Mouse (Mus musculus): ENCODE measurements around the gene Timm29. TPM values are rescaled to one million over a fixed set of nuclear protein-coding genes. Genes with fewer than 3 reads are reported as not detected.

Timm29 gene
- polyA plus RNA-seq, 1 experiment from 2014 or later = 58.6 TPM

DNA sequence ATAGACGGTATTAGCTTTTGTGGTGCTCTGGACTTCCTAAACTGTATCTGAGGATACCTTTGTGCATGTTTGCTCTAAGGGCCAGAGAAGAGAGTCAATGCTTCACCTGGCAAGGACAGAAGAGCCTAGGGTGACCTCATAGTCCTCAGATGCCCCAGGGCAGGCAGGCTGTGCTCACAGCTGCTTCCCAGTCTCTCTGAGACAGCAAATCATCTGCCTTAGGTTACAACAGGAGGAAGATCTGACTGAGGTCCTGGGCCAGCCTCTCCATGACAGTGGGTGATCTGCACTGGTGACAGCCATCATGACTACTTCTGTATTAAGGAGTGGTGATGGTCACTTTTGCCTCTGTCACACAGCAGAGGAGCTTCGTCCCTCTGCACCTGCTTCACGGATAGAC is 33.4 kb upstream of the Timm29 start:
- Histone ChIP-seq H3K27me3 (no peaks in the 10 kb centered on the region), H3K4me2 (replicated peaks) (no peak overlapping the region), H3K4me1 (replicated peaks) (peaks cover 14% of the 10 kb centered on the region), H3K9me3 (no peaks in the 10 kb centered on the region), H3K27ac (no peak overlapping the region), H3K36me3 (peaks cover 27% of the 10 kb centered on the region), H3K9ac (replicated peaks) (no peak overlapping the region), H3K4me3 (replicated peaks) (no peak overlapping the region)
- WGBS = 99% methylated on average over 3 of the region's 3 CpGs
- no peak for ATAC-seq

DNA sequence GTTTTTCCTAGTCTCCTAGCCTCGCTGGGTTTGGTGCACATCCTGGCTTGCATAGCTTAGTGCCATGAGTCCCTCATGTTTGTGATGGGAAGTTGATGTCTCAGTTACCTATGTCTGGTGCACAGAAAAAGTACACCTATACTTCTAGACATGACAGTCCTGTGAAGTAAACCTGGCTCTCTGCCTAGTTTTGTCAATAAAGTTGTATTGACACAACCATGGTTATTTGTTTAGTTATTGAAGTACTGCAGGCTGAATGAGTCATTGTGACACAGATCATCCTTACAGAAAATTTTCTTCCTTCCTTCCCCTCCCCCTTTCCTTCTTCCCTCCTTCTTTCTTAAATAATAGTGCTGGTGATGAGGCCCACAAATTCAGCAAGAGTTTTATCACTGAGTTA is 28.1 kb upstream of the Timm29 start:
- no peak overlapping the region for H3K4me2 ChIP-seq (replicated peaks)
- H3K9ac ChIP-seq (replicated peaks) = no peak overlapping the region
- no peak overlapping the region for H3K27ac ChIP-seq
- 76% methylated on average over 1 of the region's 1 CpGs for WGBS
- H3K9me3 ChIP-seq = no peaks in the 10 kb centered on the region
- peaks cover 15% of the 10 kb centered on the region for H3K36me3 ChIP-seq
- no peaks in the 10 kb centered on the region for H3K27me3 ChIP-seq
- no peak for ATAC-seq
- H3K4me3 ChIP-seq (replicated peaks) = no peak overlapping the region
- H3K4me1 ChIP-seq (replicated peaks) = no peaks in the 10 kb centered on the region; the same call in 1 of the 2 replicates

DNA sequence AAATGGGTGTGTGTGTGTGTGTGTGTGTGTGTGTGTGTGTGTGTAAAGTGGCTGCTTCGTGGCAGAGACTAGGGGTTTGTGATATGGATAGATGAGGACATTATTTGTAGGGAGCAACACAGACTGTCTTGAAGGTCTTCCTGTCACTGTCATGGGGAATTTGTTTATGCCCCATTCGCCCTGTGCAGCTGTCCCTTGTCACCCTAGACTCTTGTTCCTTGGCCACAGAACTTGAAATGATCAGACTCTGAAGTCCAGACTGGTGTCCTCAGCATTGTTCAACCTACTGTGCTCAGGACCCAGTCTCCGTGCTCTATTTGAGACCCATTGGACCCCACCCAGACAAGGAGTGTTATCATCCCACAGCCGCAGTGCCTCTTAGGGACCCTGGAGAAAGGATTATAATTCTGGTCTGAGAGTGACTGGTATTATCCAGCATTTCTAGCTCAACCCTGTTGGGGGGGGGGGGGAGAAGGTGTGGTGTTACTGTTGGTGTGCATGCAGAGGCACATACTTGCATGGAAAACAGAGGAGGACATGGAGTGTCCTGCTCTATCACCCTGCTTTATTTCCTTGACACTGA is 27.4 kb upstream of the Timm29 start:
- Histone ChIP-seq H3K9me3 (no peaks in the 10 kb centered on the region), H3K4me2 (replicated peaks) (no peak overlapping the region), H3K4me3 (replicated peaks) (no peak overlapping the region), H3K4me1 (replicated peaks) (no peaks in the 10 kb centered on the region; the same call in 1 of the 2 replicates), H3K27me3 (no peaks in the 10 kb centered on the region), H3K9ac (replicated peaks) (no peak overlapping the region), H3K36me3 (peaks cover 22% of the 10 kb centered on the region), H3K27ac (peak overlapping the region; percentile 5; the same call in 1 of the 2 replicates)
- 90% methylated on average over 4 of the region's 4 CpGs for WGBS
- no peak for ATAC-seq

DNA sequence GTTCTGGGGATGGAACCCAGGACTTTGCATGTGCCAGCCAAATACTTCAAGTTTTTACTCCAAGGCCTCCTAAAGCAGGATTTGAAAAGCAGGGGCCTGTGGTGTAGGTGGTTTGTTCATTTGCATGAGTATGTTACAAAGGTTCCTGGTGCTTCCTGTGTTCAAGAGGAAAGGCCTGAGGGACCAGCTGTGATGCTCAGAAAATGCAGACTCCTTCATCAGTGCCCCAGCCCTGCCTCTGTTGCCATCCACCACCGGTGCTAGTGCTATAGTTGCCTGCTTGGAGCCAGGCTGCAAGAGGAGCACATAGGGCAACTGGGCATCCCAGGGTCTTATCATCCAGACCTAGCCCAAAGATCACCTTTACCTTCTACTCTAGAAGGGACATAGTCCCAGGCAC is 26.0 kb upstream of the Timm29 start:
- Histone ChIP-seq H3K4me1 (replicated peaks) (no peaks in the 10 kb centered on the region; the same call in 1 of the 2 replicates), H3K4me2 (replicated peaks) (no peak overlapping the region), H3K27ac (no peak overlapping the region), H3K4me3 (replicated peaks) (no peak overlapping the region), H3K9ac (replicated peaks) (no peak overlapping the region), H3K27me3 (no peaks in the 10 kb centered on the region), H3K9me3 (no peaks in the 10 kb centered on the region), H3K36me3 (peaks cover 29% of the 10 kb centered on the region)
- ATAC-seq = no peak
- 89% methylated on average over 1 of the region's 1 CpGs for WGBS

DNA sequence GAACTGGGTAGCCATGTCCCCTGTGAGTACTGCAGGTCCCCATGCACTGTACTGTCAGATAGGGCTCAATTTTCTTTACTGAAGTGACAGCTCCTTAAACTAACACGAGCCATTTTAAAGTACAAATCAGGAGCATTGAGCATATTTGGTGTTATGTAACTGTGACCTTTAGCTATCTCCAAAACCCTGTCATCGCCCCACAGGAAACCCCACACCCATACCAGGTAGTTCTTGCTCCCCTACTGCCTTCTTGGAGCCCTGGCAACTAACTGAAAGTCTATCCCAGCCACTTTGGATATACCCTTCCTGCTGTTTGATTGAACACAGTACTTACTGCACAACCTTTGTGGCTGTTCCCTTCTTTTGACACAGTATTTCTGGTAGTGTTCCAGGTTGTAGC is 25.5 kb upstream of the Timm29 start:
- Histone ChIP-seq H3K4me1 (replicated peaks) (no peaks in the 10 kb centered on the region; the same call in 1 of the 2 replicates), H3K27ac (no peak overlapping the region), H3K27me3 (no peaks in the 10 kb centered on the region), H3K36me3 (peaks cover 32% of the 10 kb centered on the region), H3K4me3 (replicated peaks) (no peak overlapping the region), H3K9ac (replicated peaks) (no peak overlapping the region), H3K9me3 (no peaks in the 10 kb centered on the region), H3K4me2 (replicated peaks) (no peak overlapping the region)
- no peak for ATAC-seq
- 98% methylated on average over 2 of the region's 2 CpGs for WGBS

DNA sequence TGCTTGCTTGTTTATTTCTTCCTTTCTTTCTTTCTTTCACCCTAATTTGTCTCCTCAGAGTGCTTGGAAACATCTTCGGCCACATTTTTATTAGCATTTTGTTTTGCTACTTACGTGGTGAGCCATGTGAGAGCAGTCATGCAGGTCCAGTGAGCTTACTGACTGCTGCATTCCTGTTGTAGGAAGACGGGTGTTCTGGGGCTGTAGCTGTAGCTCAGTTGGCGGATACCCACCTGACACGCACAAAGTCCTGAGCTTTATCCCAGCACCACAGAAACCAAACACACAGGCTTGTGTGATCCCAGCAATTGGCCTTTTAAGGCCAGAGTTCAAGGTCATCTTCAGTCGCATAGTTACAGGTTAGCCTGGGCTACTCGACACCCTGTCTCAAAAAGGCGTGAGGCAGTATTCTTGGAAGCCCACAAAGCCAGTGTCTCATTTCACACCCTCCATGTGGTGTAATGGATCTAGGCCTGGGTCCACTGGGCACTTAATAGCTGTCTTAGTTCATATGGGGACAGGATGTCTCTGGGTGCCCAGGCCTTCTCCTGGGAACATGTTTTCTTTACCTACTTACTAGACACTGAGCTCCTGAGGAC is 23.8 kb upstream of the Timm29 start:
- no peak overlapping the region for H3K27ac ChIP-seq
- no peaks in the 10 kb centered on the region for H3K27me3 ChIP-seq
- WGBS = 90% methylated on average over 8 of the region's 8 CpGs
- no peak overlapping the region for H3K4me2 ChIP-seq (replicated peaks)
- no peak overlapping the region for H3K9ac ChIP-seq (replicated peaks)
- H3K4me3 ChIP-seq (replicated peaks) = no peak overlapping the region
- peaks cover 47% of the 10 kb centered on the region for H3K36me3 ChIP-seq
- no peak for ATAC-seq
- H3K4me1 ChIP-seq (replicated peaks) = no peaks in the 10 kb centered on the region; the same call in 1 of the 2 replicates
- no peaks in the 10 kb centered on the region for H3K9me3 ChIP-seq

DNA sequence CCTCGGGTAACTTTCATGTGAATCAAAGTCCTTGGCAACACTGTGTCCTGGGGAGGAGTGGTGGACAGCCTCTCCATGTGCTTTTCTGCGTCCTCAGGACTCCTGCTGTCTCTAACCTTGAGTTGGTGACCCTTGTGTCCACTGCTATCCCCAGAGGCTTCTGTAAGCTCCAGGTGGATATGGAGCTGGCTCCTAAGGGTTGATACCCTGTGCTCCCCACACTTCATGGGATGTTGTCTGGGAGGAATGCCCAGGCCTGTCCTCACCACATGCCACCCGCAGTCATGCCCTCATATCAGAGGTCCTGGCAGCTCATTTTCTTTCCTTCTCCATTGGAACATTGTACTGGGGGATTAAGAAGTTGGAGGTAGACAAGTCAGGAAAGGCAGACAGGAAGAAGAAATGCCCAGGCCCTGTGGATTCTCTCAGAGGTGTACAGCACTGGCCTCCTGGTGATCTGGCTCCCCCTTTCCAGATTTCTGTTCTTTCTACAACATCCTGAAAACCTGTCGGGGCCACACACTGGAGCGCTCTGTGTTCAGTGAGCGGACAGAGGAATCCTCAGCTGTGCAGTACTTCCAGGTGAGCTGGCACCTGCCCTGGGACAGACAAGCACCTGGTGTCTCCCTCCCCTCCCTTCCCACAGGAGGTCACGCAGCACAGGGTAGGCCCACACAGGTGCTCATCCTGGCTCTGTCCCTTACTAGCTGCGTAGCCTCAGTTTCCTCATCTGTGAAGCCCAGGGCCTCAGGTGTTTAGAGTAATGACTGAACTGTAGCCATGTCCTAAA is 18.3 kb upstream of the Timm29 start:
- no peak overlapping the region for H3K9ac ChIP-seq (replicated peaks)
- no peaks in the 10 kb centered on the region for H3K9me3 ChIP-seq
- H3K4me3 ChIP-seq (replicated peaks) = no peak overlapping the region
- H3K4me2 ChIP-seq (replicated peaks) = no peak overlapping the region
- H3K27me3 ChIP-seq = no peaks in the 10 kb centered on the region
- peaks cover 94% of the 10 kb centered on the region for H3K36me3 ChIP-seq
- WGBS = 96% methylated on average over 8 of the region's 8 CpGs
- ATAC-seq = no peak
- no peaks in the 10 kb centered on the region for H3K4me1 ChIP-seq (replicated peaks)
- H3K27ac ChIP-seq = no peak overlapping the region

DNA sequence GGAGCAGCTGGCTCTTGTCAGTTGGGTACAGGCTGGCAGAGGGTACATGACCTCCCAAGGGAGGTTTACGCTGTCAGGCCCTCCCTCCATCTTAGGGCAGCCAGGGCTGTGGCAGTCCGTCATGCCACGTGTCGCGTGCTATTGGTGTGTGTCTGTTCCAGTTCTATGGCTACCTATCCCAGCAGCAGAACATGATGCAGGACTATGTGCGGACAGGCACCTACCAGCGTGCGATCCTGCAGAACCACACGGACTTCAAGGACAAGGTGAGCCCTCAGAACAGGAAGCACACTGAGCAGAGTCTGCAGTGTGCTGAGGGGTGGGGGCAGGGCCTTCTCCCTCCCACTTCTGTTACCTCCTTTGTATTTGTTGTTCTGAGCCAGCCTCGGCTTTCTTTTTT is 17.3 kb upstream of the Timm29 start:
- Histone ChIP-seq H3K4me2 (replicated peaks) (no peak overlapping the region), H3K9ac (replicated peaks) (no peak overlapping the region), H3K27ac (no peak overlapping the region), H3K4me1 (replicated peaks) (no peaks in the 10 kb centered on the region), H3K4me3 (replicated peaks) (no peak overlapping the region), H3K9me3 (no peaks in the 10 kb centered on the region), H3K27me3 (no peaks in the 10 kb centered on the region), H3K36me3 (peaks cover 94% of the 10 kb centered on the region)
- WGBS = 98% methylated on average over 10 of the region's 10 CpGs
- peak; percentile 30; the same call in 1 of the 2 replicates for ATAC-seq

DNA sequence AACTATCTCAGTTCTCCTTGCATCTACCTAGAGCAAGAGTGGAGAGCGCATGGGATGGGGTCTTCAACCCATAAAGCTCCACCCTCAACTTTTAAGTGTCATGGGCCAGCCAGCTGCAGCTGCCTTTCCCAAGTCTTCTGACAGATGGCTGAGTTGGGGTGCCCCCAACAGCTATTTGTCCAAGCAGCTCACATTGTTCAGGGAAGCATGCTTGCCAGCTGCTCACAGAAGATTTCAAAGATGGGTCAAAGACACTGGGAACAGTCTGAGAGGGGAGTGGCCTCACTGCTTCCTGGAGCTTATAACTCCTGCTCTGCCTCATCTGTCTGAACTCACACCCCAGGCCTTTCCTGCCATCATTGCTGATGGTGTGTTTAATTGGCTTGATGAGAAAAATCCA is 16.2 kb upstream of the Timm29 start:
- no peak overlapping the region for H3K4me3 ChIP-seq (replicated peaks)
- no peak overlapping the region for H3K4me2 ChIP-seq (replicated peaks)
- peaks cover 89% of the 10 kb centered on the region for H3K36me3 ChIP-seq
- H3K4me1 ChIP-seq (replicated peaks) = no peaks in the 10 kb centered on the region
- no peak for ATAC-seq
- H3K27me3 ChIP-seq = no peaks in the 10 kb centered on the region
- 100% methylated on average over 1 of the region's 1 CpGs for WGBS
- no peak overlapping the region for H3K27ac ChIP-seq
- H3K9ac ChIP-seq (replicated peaks) = no peak overlapping the region
- H3K9me3 ChIP-seq = no peaks in the 10 kb centered on the region

DNA sequence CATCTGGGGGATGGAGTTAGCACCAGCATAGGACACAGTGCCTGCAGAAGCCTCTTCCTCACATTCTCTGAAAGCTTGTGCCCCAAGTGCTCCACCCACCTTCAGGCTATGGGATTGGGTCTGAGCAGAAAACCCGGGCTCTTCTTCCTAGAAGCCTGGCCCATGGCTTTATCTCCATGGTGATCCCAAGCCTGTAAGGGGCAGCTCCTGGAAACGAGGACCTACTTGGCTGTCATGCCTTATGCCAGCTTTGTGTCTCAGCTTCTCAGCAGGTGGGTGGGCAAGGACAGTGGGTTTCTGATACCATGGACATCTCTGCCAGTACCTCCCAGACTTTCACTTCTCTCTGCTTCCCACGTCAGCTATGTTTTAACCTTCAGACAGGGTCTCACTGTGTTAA is 14.3 kb upstream of the Timm29 start:
- WGBS = 52% methylated on average over 3 of the region's 3 CpGs
- no peak overlapping the region for H3K27ac ChIP-seq
- H3K36me3 ChIP-seq = peaks cover 89% of the 10 kb centered on the region
- no peak overlapping the region for H3K4me3 ChIP-seq (replicated peaks)
- ATAC-seq = no peak
- H3K9ac ChIP-seq (replicated peaks) = no peak overlapping the region
- H3K9me3 ChIP-seq = no peaks in the 10 kb centered on the region
- no peaks in the 10 kb centered on the region for H3K4me1 ChIP-seq (replicated peaks)
- H3K4me2 ChIP-seq (replicated peaks) = no peak overlapping the region
- no peaks in the 10 kb centered on the region for H3K27me3 ChIP-seq

DNA sequence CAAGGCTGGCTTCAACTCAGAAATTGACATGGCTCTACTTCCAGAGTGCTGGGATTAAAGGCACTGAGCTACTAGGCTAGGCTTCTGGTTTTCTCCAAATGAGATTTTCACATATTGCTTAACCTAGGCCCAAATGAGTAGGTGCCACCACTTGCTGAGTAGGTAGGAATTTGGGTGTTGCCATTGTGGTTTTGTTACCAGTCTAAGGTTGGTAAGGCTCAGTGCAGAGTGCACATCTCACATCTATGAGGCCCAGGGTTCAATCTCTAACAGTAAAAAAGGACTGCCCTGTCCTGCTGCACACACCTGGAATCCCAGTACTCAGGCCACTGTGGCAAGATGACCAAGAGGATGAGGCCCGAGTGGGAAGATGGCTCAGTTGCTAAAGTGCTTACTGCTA is 7.1 kb upstream of the Timm29 start:
- no peak for ATAC-seq
- 96% methylated on average over 1 of the region's 1 CpGs for WGBS
- Histone ChIP-seq H3K27me3 (no peaks in the 10 kb centered on the region), H3K4me3 (replicated peaks) (no peak overlapping the region), H3K36me3 (peaks cover 92% of the 10 kb centered on the region), H3K27ac (no peak overlapping the region), H3K9me3 (no peaks in the 10 kb centered on the region), H3K4me1 (replicated peaks) (no peaks in the 10 kb centered on the region), H3K4me2 (replicated peaks) (no peak overlapping the region), H3K9ac (replicated peaks) (no peak overlapping the region)

DNA sequence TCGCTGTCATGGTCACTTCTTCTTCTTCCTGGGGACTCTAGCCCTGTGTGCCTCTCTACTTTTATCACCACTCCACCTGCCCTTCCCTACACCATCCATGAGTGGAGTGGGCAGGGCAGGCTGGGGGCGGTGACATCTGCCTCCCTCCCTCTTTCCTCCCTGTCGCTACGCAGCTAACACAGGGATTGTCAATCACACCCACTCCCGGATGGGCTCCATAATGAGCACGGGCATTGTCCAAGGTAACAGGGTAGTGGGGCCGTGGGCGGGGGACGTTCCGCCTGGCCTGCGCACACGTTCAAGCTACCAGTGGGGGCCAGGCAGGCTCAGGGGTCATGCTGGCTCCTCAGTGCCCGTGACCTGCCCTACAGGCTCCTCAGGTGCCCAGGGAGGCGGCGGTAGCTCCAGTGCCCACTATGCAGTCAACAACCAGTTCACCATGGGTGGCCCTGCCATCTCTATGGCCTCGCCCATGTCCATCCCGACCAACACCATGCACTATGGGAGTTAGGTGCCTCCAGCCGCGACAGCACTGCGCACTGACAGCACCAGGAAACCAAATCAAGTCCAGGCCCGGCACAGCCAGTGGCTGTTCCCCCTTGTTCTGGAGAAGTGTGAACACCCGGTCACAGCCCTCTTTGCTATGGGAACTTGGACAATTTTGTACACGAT is 4.7 kb upstream of the Timm29 start:
- peaks cover 73% of the 10 kb centered on the region for H3K36me3 ChIP-seq
- no peak overlapping the region for H3K9ac ChIP-seq (replicated peaks)
- H3K4me3 ChIP-seq (replicated peaks) = no peak overlapping the region
- peaks cover 14% of the 10 kb centered on the region for H3K4me1 ChIP-seq (replicated peaks)
- no peak overlapping the region for H3K4me2 ChIP-seq (replicated peaks)
- H3K27ac ChIP-seq = no peak overlapping the region
- WGBS = 87% methylated on average over 23 of the region's 23 CpGs
- ATAC-seq = no peak
- no peaks in the 10 kb centered on the region for H3K27me3 ChIP-seq
- no peaks in the 10 kb centered on the region for H3K9me3 ChIP-seq

All from midbrain, embryonic 13.5 days (tissue).